Mouse (Mus musculus) brain, embryonic 14.5 days (tissue): ENCODE data around the gene Dld.

Experiments used
- CTCF ChIP-seq: fragments of 200-500 bp; IDR thresholded peaks from 2 replicates; pipeline ENCODE4 v1.5.1; 2012; ENCODE audit warnings: inconsistent platforms, mild to moderate bottlenecking, moderate library complexity, borderline replicate concordance; ENCODE audit not compliant: insufficient read depth, insufficient read length; ENCODE audit errors: extremely low read depth
- POLR2A ChIP-seq: fragments of 200-500 bp; IDR thresholded peaks from 2 replicates; pipeline ENCODE4 v1.6.1; 2012; ENCODE audit warnings: mild to moderate bottlenecking, inconsistent platforms, borderline replicate concordance; ENCODE audit not compliant: poor library complexity, insufficient read depth, insufficient read length, severe bottlenecking; ENCODE audit errors: extremely low read depth

GRCm38 (mm10) chr12:31299676-31300197, 51.5 kb downstream of the Dld start:
- no peak for TF ChIP-seq CTCF
- TF ChIP-seq POLR2A: no peak
